Mouse (Mus musculus): Measurements from ENCODE around the gene Slc9a3r1.

GRCm38 (mm10) chr11:115222077-115222476 lies 58.9 kb downstream of the Slc9a3r1 start:
- TF ChIP-seq CTCF (IDR thresholded peaks at IDR 0.05; ENCODE audit: extremely low read depth, insufficient read depth, insufficient read length, insufficient replicate concordance): no peak
- TF ChIP-seq POLR2A (IDR thresholded peaks at IDR 0.05; ENCODE audit: low read depth, low read length): no peak

Measured in spleen, adult 2 months (tissue).